Mouse (Mus musculus) neural tube, embryonic 13.5 days (tissue): ENCODE measurements at regions not wholly inside any gene's neighbourhood (a gene's known extent, or its start where the extent isn't known, plus 50 kb on each side); places are given as distances from the start of the nearest gene placed in this dataset.

Experiments used
- ATAC-seq: fragments of 200-750 bp; cut with Nextera tagmentation; 2 replicates; pipeline ENCODE4 v1.8.0; 2017; ENCODE audit warnings: low read depth, mild to moderate bottlenecking, moderate TSS enrichment, moderate library complexity
- H3K27ac ChIP-seq: fragments of 300-500 bp; sonication (generic); replicated peaks from 2 replicates; pipeline ENCODE4 v1.5.1; 2015; ENCODE audit warnings: moderate library complexity, mild to moderate bottlenecking, inconsistent platforms
- H3K27me3 ChIP-seq: fragments of 300-500 bp; sonication (generic); 2 replicates; pipeline ENCODE4 v1.6.1; 2015; ENCODE audit warnings: mild to moderate bottlenecking, inconsistent platforms
- H3K36me3 ChIP-seq: fragments of 300-500 bp; sonication (generic); 2 replicates; pipeline ENCODE4 v1.6.1; 2015; ENCODE audit warnings: mild to moderate bottlenecking, inconsistent platforms
- H3K4me1 ChIP-seq: fragments of 300-500 bp; sonication (generic); replicated peaks from 2 replicates; pipeline ENCODE4 v1.6.1; 2015; ENCODE audit warnings: inconsistent platforms
- H3K4me2 ChIP-seq: fragments of 300-500 bp; sonication (generic); 2 replicates; pipeline ENCODE4 v1.6.1; 2015; ENCODE audit warnings: inconsistent platforms, mild to moderate bottlenecking, moderate library complexity
- H3K4me3 ChIP-seq: fragments of 300-500 bp; sonication (generic); 2 replicates; pipeline ENCODE4 v1.5.1; 2015; ENCODE audit warnings: mild to moderate bottlenecking, inconsistent platforms
- H3K9ac ChIP-seq: fragments of 300-500 bp; sonication (generic); 2 replicates; pipeline ENCODE4 v1.6.1; 2015; ENCODE audit warnings: moderate library complexity, mild to moderate bottlenecking, inconsistent platforms
- H3K9me3 ChIP-seq: fragments of 300-500 bp; sonication (generic); 2 replicates; pipeline ENCODE4 v1.6.1; 2016; ENCODE audit warnings: inconsistent platforms
- WGBS: fragments of 180-500 bp; shearing (Covaris S2); methylation state at CpG from one replicate; pipeline ENCODE4 v1.1.7; 2015; 5-methylcytosine and 5-hydroxymethylcytosine counted together

DNA sequence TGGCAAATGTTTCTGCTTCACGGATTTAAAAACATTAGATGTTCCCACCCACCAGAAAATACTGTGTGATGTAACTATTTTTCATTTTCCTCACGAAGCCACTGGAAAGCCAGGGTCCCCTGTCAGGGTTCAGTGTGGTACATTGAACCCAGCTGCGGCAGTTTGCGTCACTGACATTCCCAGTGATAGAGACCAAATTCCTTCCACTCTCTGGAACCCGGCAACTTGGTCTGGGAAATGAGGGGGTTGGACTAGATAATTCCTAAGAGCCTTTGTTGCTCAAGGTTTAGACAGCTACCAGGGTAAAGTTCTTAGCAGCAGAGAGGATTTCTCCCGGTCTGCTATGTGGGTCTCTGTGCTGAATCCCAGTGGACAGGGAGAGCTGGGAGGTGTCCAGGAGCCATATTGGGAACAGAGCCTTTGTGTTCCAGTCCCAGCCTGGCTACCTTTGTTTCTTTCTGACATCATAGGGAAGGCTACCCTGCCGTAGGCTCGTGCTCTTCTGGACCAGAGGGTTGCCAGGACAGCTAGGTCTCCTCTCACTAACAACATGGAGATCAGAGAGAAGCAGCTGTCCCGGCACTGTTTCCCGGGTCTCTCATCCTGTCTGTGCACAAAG is 164.5 kb downstream of the Sec61b start:
- Histone ChIP-seq H3K4me1 (0 out of 2 replicates have a peak, but pooled peaks cover 5% of the 10 kb centered on the region), H3K27ac (no peak overlapping the region), H3K4me2 (no peak overlapping the region), H3K27me3 (no peaks in the 10 kb centered on the region), H3K36me3 (no peaks in the 10 kb centered on the region), H3K9ac (no peak overlapping the region), H3K9me3 (no peaks in the 10 kb centered on the region), H3K4me3 (no peak overlapping the region)
- peak; percentile 56; the same call in 1 of the 2 replicates for ATAC-seq
- 62% methylated on average over 10 of the region's 10 CpGs for WGBS

DNA sequence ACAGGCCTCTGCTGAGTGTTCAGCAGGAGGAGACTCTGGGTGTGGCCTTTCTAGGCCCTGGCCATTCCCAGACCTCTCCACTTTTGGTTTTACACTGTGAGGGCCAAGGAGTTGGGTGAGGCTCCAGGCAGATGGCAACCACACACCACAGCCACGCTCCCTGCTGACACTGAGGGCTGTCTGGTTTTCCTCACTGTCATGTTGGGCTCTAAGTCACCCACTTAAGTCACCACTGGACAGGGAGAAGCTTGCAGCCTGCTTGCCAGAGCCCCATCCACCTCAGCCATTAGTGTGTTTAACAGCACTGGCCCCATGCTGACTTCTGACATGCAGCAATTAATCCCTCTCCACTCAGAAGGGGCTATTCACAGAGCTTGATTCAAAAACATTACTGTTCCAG is 170.6 kb downstream of the Sec61b start:
- no peak overlapping the region for H3K4me3 ChIP-seq
- H3K27me3 ChIP-seq: no peaks in the 10 kb centered on the region
- H3K9me3 ChIP-seq: no peaks in the 10 kb centered on the region
- peaks cover 8% of the 10 kb centered on the region; the same call in 1 of the 2 replicates for H3K4me1 ChIP-seq
- no peaks in the 10 kb centered on the region for H3K36me3 ChIP-seq
- H3K4me2 ChIP-seq: no peak overlapping the region
- 68% methylated on average over 1 of the region's 1 CpGs for WGBS
- H3K9ac ChIP-seq: no peak overlapping the region
- no peak for ATAC-seq
- H3K27ac ChIP-seq: no peak overlapping the region

DNA sequence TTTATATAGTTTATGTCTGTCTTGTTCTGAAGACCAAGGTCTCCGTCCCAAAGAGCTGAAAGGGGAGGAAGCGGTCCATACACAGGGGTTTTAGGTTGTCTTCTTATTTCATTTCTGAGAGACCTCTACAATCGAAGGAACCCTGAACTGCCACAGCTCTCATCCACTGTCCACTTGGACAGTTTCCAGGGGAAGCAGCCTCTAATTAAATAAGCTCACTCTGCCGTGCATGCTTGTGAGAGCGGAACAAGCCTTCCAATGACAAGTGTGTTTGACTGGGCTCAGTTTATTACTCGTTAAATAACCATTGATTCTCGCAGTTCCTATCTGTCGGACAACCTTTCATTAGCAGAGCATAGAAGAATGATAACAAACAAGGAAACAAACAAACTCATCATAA is 174.2 kb downstream of the Sec61b start:
- H3K9ac ChIP-seq: no peak overlapping the region
- no peaks in the 10 kb centered on the region for H3K9me3 ChIP-seq
- no peak overlapping the region for H3K27ac ChIP-seq
- no peak for ATAC-seq
- no peak overlapping the region for H3K4me2 ChIP-seq
- 68% methylated on average over 8 of the region's 8 CpGs for WGBS
- no peaks in the 10 kb centered on the region for H3K27me3 ChIP-seq
- H3K4me3 ChIP-seq: no peak overlapping the region
- peaks cover 15% of the 10 kb centered on the region for H3K4me1 ChIP-seq
- H3K36me3 ChIP-seq: no peaks in the 10 kb centered on the region

DNA sequence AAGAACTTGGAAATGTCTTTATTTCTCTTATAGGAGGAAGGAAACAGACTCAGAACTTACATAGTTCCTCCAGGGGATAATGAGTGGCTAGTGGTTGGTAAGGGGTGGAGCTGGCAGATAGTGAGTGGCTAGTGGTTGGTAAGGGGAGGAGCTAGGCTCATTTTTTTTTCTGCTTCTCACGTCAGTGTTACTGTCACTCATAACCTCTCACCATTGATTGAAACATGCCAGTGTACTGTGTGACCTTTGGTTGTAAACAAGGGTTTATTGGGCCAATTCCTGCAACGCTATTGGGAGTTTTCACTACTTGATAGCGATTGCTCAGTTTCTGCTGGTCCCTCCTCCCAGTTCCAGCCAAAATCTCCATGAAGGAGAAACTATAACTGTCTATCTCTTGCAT is 175.5 kb downstream of the Sec61b start:
- WGBS: 90% methylated on average over 3 of the region's 3 CpGs
- no peak overlapping the region for H3K9ac ChIP-seq
- H3K4me1 ChIP-seq: peaks cover 15% of the 10 kb centered on the region
- no peak for ATAC-seq
- H3K27me3 ChIP-seq: no peaks in the 10 kb centered on the region
- H3K4me3 ChIP-seq: no peak overlapping the region
- H3K9me3 ChIP-seq: no peaks in the 10 kb centered on the region
- H3K36me3 ChIP-seq: no peaks in the 10 kb centered on the region
- no peak overlapping the region for H3K4me2 ChIP-seq
- no peak overlapping the region for H3K27ac ChIP-seq

- no peak overlapping the region for H3K27ac ChIP-seq
- no peaks in the 10 kb centered on the region for H3K27me3 ChIP-seq
- H3K36me3 ChIP-seq: no peaks in the 10 kb centered on the region
- H3K4me2 ChIP-seq: no peak overlapping the region
- no peaks in the 10 kb centered on the region for H3K9me3 ChIP-seq
- peaks cover 10% of the 10 kb centered on the region for H3K4me1 ChIP-seq
- WGBS: 83% methylated on average over 10 of the region's 10 CpGs
- no peak overlapping the region for H3K9ac ChIP-seq
- H3K4me3 ChIP-seq: no peak overlapping the region
- no peak for ATAC-seq
Measured at GRCm38 (mm10) chr4:47651521-47651920, 177.1 kb downstream of the Sec61b start.

- H3K4me3 ChIP-seq: no peak overlapping the region
- H3K27me3 ChIP-seq: no peaks in the 10 kb centered on the region
- peaks cover 10% of the 10 kb centered on the region for H3K4me1 ChIP-seq
- H3K27ac ChIP-seq: no peak overlapping the region
- 28% methylated on average over 2 of the region's 2 CpGs for WGBS
- H3K9ac ChIP-seq: no peak overlapping the region
- H3K9me3 ChIP-seq: no peaks in the 10 kb centered on the region
- no peaks in the 10 kb centered on the region for H3K36me3 ChIP-seq
- peak; percentile 82 for ATAC-seq
- H3K4me2 ChIP-seq: no peak overlapping the region
Measured at GRCm38 (mm10) chr4:47653143-47653542, 178.7 kb downstream of the Sec61b start.

- H3K27ac ChIP-seq: no peak overlapping the region
- ATAC-seq: no peak
- no peaks in the 10 kb centered on the region for H3K9me3 ChIP-seq
- H3K9ac ChIP-seq: no peak overlapping the region
- 74% methylated on average over 5 of the region's 5 CpGs for WGBS
- no peaks in the 10 kb centered on the region for H3K27me3 ChIP-seq
- H3K4me2 ChIP-seq: no peak overlapping the region
- H3K36me3 ChIP-seq: no peaks in the 10 kb centered on the region
- no peaks in the 10 kb centered on the region for H3K4me1 ChIP-seq
- no peak overlapping the region for H3K4me3 ChIP-seq
Measured at GRCm38 (mm10) chr4:47669519-47669918, 195.1 kb downstream of the Sec61b start.

GRCm38 (mm10) chr4:47670476-47670875 is 196.0 kb downstream of the Sec61b start:
- no peaks in the 10 kb centered on the region for H3K27me3 ChIP-seq
- H3K9me3 ChIP-seq: no peaks in the 10 kb centered on the region
- no peak overlapping the region for H3K4me2 ChIP-seq
- no peak overlapping the region for H3K9ac ChIP-seq
- no peaks in the 10 kb centered on the region for H3K36me3 ChIP-seq
- no peaks in the 10 kb centered on the region for H3K4me1 ChIP-seq
- no peak overlapping the region for H3K27ac ChIP-seq
- ATAC-seq: no peak
- 78% methylated on average over 3 of the region's 3 CpGs for WGBS
- H3K4me3 ChIP-seq: no peak overlapping the region

GRCm38 (mm10) chr4:47671362-47671761 is 196.9 kb downstream of the Sec61b start:
- Histone ChIP-seq H3K4me2 (no peak overlapping the region), H3K4me3 (no peak overlapping the region), H3K27me3 (no peaks in the 10 kb centered on the region), H3K36me3 (no peaks in the 10 kb centered on the region), H3K9ac (no peak overlapping the region), H3K4me1 (no peaks in the 10 kb centered on the region), H3K9me3 (no peaks in the 10 kb centered on the region), H3K27ac (no peak overlapping the region)
- ATAC-seq: no peak
- WGBS: 94% methylated on average over 5 of the region's 5 CpGs

- no peak overlapping the region for H3K4me3 ChIP-seq
- 92% methylated on average over 4 of the region's 4 CpGs for WGBS
- H3K9ac ChIP-seq: no peak overlapping the region
- no peaks in the 10 kb centered on the region for H3K36me3 ChIP-seq
- H3K27me3 ChIP-seq: no peaks in the 10 kb centered on the region
- no peaks in the 10 kb centered on the region for H3K4me1 ChIP-seq
- ATAC-seq: no peak
- H3K4me2 ChIP-seq: no peak overlapping the region
- H3K9me3 ChIP-seq: no peaks in the 10 kb centered on the region
- H3K27ac ChIP-seq: no peak overlapping the region
Measured at GRCm38 (mm10) chr4:47681141-47681540, 206.7 kb downstream of the Sec61b start.

GRCm38 (mm10) chr4:47691207-47691606 is 216.7 kb downstream of the Sec61b start:
- no peak overlapping the region for H3K9ac ChIP-seq
- H3K4me3 ChIP-seq: no peak overlapping the region
- WGBS: 89% methylated on average over 2 of the region's 2 CpGs
- no peak overlapping the region for H3K4me2 ChIP-seq
- H3K27ac ChIP-seq: no peak overlapping the region
- H3K4me1 ChIP-seq: no peaks in the 10 kb centered on the region
- no peaks in the 10 kb centered on the region for H3K36me3 ChIP-seq
- no peak for ATAC-seq
- H3K27me3 ChIP-seq: no peaks in the 10 kb centered on the region
- H3K9me3 ChIP-seq: no peaks in the 10 kb centered on the region

DNA sequence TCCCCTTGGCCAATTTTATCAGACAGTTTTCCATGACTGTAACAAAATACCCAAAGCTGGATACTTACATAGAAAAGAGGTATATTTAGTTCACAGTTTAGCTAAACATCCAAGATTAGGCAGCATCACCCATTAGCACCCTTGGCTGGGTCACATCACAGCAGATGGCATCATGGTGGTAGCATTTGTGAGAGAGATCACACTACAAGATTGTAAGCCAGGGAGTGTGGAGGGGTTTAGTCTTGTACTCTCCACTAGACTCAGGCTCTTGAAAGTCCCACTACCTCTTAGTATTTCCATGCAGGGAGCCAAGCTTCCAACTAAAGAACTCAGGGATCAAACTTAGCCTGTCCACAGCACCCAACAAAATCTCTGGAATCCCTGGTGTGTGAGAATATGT is 218.2 kb downstream of the Sec61b start:
- no peak overlapping the region for H3K4me3 ChIP-seq
- H3K9me3 ChIP-seq: no peaks in the 10 kb centered on the region
- no peak overlapping the region for H3K4me2 ChIP-seq
- no peaks in the 10 kb centered on the region for H3K4me1 ChIP-seq
- no peaks in the 10 kb centered on the region for H3K36me3 ChIP-seq
- H3K27ac ChIP-seq: no peak overlapping the region
- H3K9ac ChIP-seq: no peak overlapping the region
- no peaks in the 10 kb centered on the region for H3K27me3 ChIP-seq
- no peak for ATAC-seq

- Histone ChIP-seq H3K9ac (no peak overlapping the region), H3K27ac (no peak overlapping the region), H3K9me3 (no peaks in the 10 kb centered on the region), H3K36me3 (no peaks in the 10 kb centered on the region), H3K4me1 (peaks cover under 1% of the 10 kb centered on the region), H3K4me2 (no peak overlapping the region), H3K4me3 (no peak overlapping the region), H3K27me3 (no peaks in the 10 kb centered on the region)
- 89% methylated on average over 12 of the region's 12 CpGs for WGBS
- ATAC-seq: no peak
Measured at GRCm38 (mm10) chr4:47693221-47693620, 218.8 kb downstream of the Sec61b start.
